Mouse (Mus musculus): ENCODE results near the gene Gm49392.
"Not testable (repeated sequence)": the region's sequence is repeated elsewhere in the genome, so short reads cannot be mapped to it uniquely, and the experiment has no call there.

The Gm49392 gene

DNA sequence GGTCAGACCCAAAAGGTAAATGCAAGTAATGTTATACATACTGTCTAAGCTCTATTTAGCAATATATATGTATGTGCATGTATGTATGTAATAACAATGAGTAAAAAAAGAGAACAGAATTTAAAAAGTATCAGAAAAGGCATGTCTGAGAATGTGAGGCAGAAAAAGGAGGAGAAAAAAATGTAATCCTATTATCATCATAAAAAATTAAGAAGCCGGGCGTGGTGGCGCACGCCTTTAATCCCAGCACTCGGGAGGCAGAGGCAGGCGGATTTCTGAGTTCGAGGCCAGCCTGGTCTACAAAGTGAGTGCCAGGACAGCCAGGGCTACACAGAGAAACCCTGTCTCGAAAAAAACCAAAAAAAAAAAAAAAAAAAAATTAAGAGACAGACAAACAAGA is at the start of gene Gm49392:
Gm49392 (minus strand) TSS at position 101 of the 400 bp plus-strand sequence.
- not testable (repeated sequence) for DNase-seq

DNA sequence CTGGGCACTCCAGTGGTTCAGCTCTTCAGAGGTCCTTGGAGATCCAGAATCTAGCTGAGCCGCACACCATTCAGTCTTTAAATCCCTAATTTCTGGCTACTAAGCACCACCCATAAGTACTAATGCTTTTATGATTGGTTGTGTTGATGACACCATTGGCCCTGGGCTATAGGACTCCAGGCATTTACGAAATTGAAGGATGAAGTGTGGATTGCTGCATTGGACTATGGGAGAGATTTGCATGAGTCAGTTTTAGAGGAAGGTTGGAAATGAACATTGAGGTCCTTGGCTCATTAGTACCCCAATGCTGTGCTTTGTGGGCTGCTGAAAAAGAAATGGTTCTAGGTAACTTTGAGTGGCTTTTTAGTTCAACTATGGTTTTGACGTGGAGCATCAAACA is 45.2 kb upstream of the Gm49392 start, which contains the start of gene Tpbpa:
Tpbpa (minus strand) TSS at position 101 of the 400 bp plus-strand sequence.
- DNase-seq: not testable (repeated sequence)

DNA sequence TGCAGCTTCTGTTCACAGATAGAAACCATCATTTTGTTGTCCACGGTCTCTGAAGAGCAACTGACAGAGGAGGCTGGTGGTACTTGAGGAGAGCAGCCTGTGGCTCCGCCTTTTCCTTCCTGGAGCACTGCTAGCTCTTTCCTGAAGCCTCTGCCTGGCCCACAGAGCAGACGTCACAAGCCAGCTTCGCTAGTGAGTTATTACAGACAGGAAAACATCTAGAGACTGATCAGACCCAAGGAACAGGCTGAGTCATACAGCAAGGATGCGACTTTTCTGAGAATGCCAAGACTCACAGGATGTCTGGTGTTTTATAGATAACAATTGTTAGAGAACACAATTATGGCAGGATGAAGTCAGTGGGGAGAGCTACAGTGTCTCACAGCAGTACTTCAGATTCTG is 39.8 kb upstream of the Gm49392 start, which contains the start of the genes Gm49391 and Ctla2a:
Gm49391 (minus strand) TSS at position 72 of the 402 bp plus-strand sequence.
Ctla2a (minus strand) TSS at position 126 of the 402 bp plus-strand sequence.
- DNase-seq: peak; percentile 64

- DNase-seq: not testable (repeated sequence)
Measured at GRCm38 (mm10) chr13:60935490-60935889, 38.8 kb upstream of the Gm49392 start, which contains the start of gene Gm49393. TSS of gene Gm49393 (minus strand) at chr13:60935590.

DNA sequence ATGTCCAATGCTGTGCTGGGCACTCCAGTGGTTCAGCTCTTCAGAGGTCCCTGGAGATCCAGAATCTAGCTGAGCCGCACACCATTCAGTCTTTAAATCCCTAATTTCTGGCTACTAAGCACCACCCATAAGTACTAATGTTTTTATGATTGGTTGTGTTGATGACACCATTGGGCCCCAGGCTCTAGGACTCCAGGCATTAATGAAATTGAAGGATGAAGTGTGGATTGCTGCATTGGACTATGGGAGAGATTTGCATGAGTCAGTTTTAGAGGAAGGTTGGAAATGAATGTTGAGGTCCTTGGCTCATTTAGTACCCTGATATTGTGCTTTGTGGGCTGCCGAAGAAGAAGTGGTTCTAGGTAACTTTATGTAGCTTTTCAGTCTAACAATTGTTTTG is 8.1 kb upstream of the Gm49392 start, which contains the start of gene Tpbpb:
Tpbpb (minus strand) TSS at position 101 of the 400 bp plus-strand sequence.
- DNase-seq: not testable (repeated sequence)

GRCm38 (mm10) chr13:60897328-60897727 is 634 bp upstream of the Gm49392 start, which contains the start of gene Ctla2b:
TSS of gene Ctla2b (minus strand) at chr13:60897447.
- DNase-seq: peak; percentile 61

DNA sequence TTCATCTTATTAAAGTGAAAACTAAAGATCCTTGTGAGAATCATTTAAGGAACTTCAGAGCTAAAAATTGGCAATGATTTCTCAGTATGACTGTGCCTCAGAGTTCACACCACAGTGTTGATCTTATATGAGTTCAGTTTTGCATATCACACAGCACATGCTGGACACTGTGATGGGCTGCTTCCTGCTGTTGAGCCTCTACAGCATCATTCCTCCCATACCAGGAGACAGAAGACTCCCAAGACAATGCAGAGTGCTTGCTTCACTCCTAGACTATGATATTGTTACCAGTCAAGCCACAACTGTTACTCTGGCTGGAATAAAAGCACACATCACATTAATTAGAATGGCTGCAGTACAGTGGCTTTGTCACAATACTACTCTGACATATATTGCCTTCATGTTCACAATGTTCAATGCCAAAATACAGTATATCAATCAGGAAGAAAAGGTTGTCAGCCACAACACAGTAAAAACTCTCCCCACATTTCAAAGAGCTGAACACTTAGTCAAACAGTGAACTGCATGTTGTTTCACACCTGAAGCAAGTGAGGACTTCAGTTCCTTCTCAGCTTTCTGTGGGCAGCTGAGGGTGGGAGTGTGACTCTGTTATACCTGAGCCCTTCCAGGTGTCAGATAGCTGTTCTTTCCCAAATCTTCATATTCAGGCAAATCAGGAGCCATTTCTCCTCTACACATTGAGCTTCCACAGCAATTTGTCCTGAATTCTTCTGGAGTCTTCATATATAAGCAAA is 1.1 kb downstream of the Gm49392 start:
- no peak for DNase-seq

GRCm38 (mm10) chr13:60892301-60892700 is 4.4 kb downstream of the Gm49392 start:
- DNase-seq: no peak

GRCm38 (mm10) chr13:60864281-60864680 is 32.4 kb downstream of the Gm49392 start, which contains the start of gene 4930486L24Rik:
TSS of gene 4930486L24Rik (minus strand) at chr13:60864475.
- no peak for DNase-seq

GRCm38 (mm10) chr13:60848241-60849120 is 48.2 kb downstream of the Gm49392 start:
- no peak for DNase-seq

GRCm38 (mm10) chr13:60843153-60843552 is 53.5 kb downstream of the Gm49392 start:
- DNase-seq: no peak

- no peak for DNase-seq
Measured at GRCm38 (mm10) chr13:60842703-60843102, 54.0 kb downstream of the Gm49392 start.

DNA sequence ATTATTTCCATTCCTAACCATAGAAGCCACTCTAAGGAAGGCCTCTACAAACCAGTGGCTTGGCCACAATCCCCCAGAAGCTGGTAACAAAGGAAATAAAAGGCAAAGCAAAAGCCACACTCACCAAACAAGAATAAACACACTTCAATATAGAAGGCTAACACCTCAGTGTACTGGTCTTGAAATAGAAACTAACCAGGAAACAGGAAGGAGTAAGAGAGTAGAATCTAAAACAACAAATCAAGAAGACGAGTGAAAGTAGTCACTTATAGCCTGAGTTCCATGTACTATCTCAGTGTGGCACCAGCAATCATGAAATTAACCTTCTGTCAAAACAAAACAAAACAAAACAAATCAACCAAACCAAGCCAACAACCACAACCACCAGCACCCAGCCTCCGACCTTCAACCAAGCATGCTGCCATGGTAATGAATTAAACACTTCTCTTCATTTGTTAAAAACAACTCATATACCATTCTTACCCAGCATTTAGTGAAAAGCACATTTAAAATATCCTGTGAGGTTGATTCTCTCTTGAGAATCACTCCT is 57.3 kb downstream of the Gm49392 start:
- no peak for DNase-seq

DNA sequence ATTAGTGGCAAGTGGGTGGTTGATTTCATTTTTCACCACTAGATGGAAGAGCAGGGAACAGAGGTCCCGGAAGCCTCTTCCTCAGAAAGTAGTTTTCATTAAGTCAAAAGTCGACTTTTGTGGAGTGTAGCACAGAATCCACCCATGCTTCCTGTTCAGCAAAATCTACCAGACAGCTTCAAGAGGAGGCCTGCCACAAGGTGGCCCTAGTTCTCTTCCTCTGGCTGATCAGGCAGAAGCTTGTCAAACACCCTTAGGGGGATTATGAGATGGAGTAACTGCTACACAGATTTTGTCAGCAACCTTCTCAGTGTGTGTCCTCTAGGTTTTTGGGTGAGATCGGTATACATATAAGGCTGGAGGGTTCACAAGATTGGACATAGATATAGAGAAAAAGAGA is 70.6 kb downstream of the Gm49392 start:
- peak; percentile 51 for DNase-seq

DNA sequence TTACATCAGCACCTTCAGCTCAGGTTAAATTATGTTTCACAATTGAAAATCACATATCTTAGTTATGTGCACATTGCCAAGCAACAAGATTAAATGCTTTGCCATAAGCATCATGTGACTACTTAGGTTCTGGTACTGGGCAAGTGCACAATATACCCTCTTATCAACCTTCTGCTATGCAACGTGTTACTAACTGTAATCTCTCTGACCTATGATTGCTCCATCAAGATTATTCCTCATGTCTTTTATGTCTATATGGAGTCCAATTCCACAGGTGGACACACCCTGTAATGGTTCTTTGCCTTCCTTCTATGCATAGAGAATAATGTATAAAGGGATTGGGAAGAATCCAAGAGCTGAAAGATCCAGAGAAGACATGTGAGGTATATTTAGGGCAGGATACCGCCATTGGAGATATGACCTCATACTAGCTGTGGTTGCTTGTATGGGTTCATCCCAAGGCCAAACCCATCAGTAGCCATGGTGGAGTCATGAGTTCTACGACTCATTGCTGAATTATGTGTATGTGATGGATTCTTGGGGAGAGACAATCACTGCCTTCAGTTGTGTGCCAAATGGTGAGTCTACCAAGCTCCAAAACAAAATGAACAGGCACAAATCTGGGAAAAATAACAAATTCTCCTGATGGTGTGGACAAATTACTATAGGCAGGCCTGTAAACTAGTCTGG is 76.1 kb downstream of the Gm49392 start:
- no peak for DNase-seq

- DNase-seq: peak; percentile 76
Measured at GRCm38 (mm10) chr13:60819469-60819868, 77.2 kb downstream of the Gm49392 start.

GRCm38 (mm10) chr13:60813722-60814121 is 83.0 kb downstream of the Gm49392 start:
- DNase-seq: no peak

DNA sequence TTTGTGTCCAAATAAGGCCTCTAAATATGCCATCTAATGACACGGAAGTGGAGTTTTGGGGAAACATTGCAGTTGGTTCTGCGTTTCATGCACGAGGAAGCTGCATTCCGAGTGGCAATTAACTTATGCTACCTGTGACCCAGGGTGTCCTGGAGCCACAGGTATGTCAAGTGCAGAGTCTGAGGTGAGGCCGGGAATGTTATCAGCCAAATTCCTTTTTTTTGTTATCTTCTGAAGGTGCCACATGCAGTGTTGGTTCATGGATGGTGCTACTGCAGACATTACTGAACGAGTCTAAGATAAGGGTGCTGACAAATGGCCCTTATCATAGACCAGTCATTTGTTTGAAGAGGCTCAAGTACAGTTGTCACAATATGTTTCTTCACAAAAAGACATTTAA is 83.9 kb downstream of the Gm49392 start:
- no peak for DNase-seq

- no peak for DNase-seq
Measured at GRCm38 (mm10) chr13:60809690-60810089, 87.0 kb downstream of the Gm49392 start.

DNA sequence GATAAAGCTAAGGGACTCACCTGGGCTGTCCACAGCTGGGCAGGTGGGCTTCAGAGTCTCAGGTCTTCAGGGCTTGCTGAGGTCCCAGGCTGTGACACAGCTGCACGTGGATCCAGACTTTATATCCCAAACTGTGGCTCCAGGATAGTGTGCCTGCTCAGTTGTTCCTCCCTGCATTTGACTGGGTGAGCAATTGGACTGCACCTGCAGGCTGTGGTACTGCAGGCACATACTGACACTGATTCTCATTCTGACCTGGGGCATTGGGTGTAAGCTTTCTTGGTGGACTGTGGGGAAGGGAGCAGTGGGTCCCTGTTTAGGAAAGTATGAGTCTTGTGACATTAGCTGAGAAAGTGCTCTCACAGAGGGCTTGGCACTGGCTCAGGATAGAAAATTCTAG is 93.9 kb downstream of the Gm49392 start, which contains the start of gene Ctsll3:
Ctsll3 (minus strand) TSS at position 101 of the 400 bp plus-strand sequence.
- no peak for DNase-seq

All from kidney, postnatal 10 days (tissue).